Mouse (Mus musculus) effector memory CD4-positive, alpha-beta T cell, adult 7 months (primary cell): ENCODE results near the gene Dusp23. TPM values are rescaled to one million over a fixed set of nuclear protein-coding genes. Genes with fewer than 3 reads are reported as not detected.

Source experiments
- polyA plus RNA-seq: library from polyadenylated mRNA; unstranded; fragments of 100-300 nt; shearing (Covaris generic); gene quantifications from one replicate; pipeline ENCODE4 v1.2.1, GENCODE M21; 2017

The Dusp23 gene
- polyA plus RNA-seq, result 3.1 TPM

GRCm38 (mm10) chr1:172632451-172633326 lies at the start of gene Dusp23:
Gene Dusp23 (minus strand): TSS chr1:172632962.

GRCm38 (mm10) chr1:172602326-172602725 lies 30.4 kb downstream of the Dusp23 start, which contains the start of gene Fcrl6:
Gene Fcrl6 (minus strand): TSS chr1:172602551.

DNA sequence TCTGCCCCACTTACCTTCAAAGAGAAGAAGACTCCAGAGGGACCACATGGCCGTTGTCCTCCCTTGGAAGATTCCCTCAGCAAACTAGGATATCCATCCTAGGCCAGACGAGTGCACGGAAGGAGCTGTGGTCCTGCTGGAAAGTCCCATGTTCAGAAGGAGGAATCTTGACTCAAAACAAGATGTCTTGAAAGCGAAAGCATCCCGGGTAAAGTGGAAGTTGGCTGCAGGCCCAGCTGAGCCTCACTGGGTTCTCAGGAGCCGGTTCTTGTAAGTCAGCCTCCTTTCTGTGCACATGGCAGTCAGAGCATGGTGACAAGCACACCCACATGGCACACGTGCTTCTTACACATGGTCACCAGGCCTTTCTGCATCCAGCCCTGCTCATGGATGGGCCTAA lies 42.4 kb downstream of the Dusp23 start, which contains the start of gene Slamf8:
Gene Slamf8, minus strand, starts transcription at position 184 of the 400 bp plus-strand sequence.

Other genes starting within 250 kb of the Dusp23 start
- not detected for gene Slamf9, start 157.6 kb downstream of the Dusp23 start, polyA plus RNA-seq
- 0.78 TPM for gene Igsf9, start 151.2 kb downstream of the Dusp23 start, polyA plus RNA-seq
- 643 TPM for gene Tagln2, start 132.9 kb downstream of the Dusp23 start, polyA plus RNA-seq
- gene Cfap45, start 112.2 kb downstream of the Dusp23 start, polyA plus RNA-seq, result 0.94 TPM
- not detected for gene Vsig8, start 77.0 kb downstream of the Dusp23 start, polyA plus RNA-seq
- gene Slamf8, start 42.4 kb downstream of the Dusp23 start, polyA plus RNA-seq, result 0.60 TPM
- gene Fcrl6, start 30.4 kb downstream of the Dusp23 start, polyA plus RNA-seq, result not detected
- gene Crp, start 65.1 kb upstream of the Dusp23 start, polyA plus RNA-seq, result not detected